Comparison of ENCODE assay signal across 12 mouse cellular contexts in the genomic region with DNA sequence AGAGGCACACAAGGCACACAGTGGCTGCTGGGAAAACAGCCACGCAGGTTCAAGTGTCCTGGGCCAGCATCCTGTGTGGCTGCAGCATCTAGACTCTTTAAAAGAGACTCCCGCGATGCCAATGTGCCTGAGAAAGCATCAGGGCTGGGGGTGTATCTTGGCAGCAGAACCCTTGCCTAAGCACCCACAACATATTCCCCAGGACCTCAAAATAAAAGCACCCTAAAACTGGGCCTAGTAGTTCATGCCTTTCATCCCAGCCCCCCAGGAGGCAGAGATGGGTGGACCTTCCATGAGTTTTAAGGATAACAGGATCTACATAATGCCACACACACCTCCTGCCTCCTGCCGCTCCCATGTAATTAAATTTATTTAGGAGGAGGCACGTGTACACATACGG. TPM values are rescaled to one million over a fixed set of nuclear protein-coding genes. Genes with fewer than 3 reads are reported as not detected.
DNase-seq lines count a peak whose midpoint lies in the region; ATAC-seq lines count a peak whose summit lies in the region.
"Had no signal": no experiment of that assay in that cellular context is flagged by ENCODE, and none has a peak within 500 bp of the region (broad histone marks: within the 10 kb centered on the region; RNA-seq: fewer than 3 reads in every experiment).

No protein-coding gene starts in this region.

- H3K4me1 ChIP-seq in limb, embryonic 12.5 days (replicated peaks): peaks cover 28% of the 10 kb centered on the region
- peaks cover 58% of the 10 kb centered on the region for H3K4me1 ChIP-seq in limb, embryonic 10.5 days

- peak; percentile 48 to 62 for DNase-seq in frontal cortex, postnatal 36 days (ENCODE audit: low spot score in 2 of 2)
- no peak for DNase-seq in frontal cortex, postnatal 14 days (ENCODE audit: low spot score in 2 of 2)
- no peak for DNase-seq in limb, embryonic 10.5 days (ENCODE audit: low spot score)
- peak; percentile 18 to 62 for DNase-seq in right cerebral cortex, postnatal 36 days (ENCODE audit: low spot score in 2 of 2)
- no peak for DNase-seq in right cerebral cortex, postnatal 14 days
- peak; percentile 60 for DNase-seq in telencephalon, adult 2 months (ENCODE audit: low read depth, low spot score)
- no peak for DNase-seq in cerebellum, adult 11 months
- DNase-seq: gastrocnemius, postnatal 10 days had no signal

- peak overlapping the region; percentile 89; the same call in 1 of the 2 replicates for H3K4me2 ChIP-seq in limb, embryonic 12.5 days

- H3K9me3 ChIP-seq in limb, embryonic 12.5 days: no peaks in the 10 kb centered on the region
- H3K9me3 ChIP-seq in limb, embryonic 10.5 days (replicated peaks): no peaks in the 10 kb centered on the region
- H3K9me3 ChIP-seq: hindbrain, embryonic 15.5 days; liver, embryonic 15.5 days; midbrain, embryonic 13.5 days had no signal

- H3K27me3 ChIP-seq in limb, embryonic 12.5 days: peaks cover 21% of the 10 kb centered on the region
- peaks cover 26% of the 10 kb centered on the region for H3K27me3 ChIP-seq in limb, embryonic 10.5 days (ENCODE audit: low read depth, poor library complexity, severe bottlenecking)

- H3K36me3 ChIP-seq in limb, embryonic 12.5 days: no peaks in the 10 kb centered on the region
- no peaks in the 10 kb centered on the region for H3K36me3 ChIP-seq in limb, embryonic 10.5 days
- H3K36me3 ChIP-seq: hindbrain, embryonic 15.5 days; midbrain, embryonic 13.5 days had no signal

- 0 out of 2 replicates have a peak overlapping the region, but pooled peaks have one; percentile 56 for H3K4me3 ChIP-seq in limb, embryonic 12.5 days (replicated peaks)
- H3K4me3 ChIP-seq in limb, embryonic 10.5 days: no peak overlapping the region

- 47% methylated on average over 6 of the region's 6 CpGs for WGBS in limb, embryonic 12.5 days
- 48% methylated on average over 6 of the region's 6 CpGs for WGBS in limb, embryonic 10.5 days

- no peak for ATAC-seq in limb, embryonic 12.5 days (ENCODE audit: insufficient number of reproducible peaks, insufficient read depth, low FRiP score, low TSS enrichment, low read depth)

- H3K27ac ChIP-seq in limb, embryonic 12.5 days: no peak overlapping the region
- no peak overlapping the region for H3K27ac ChIP-seq in limb, embryonic 10.5 days
- H3K27ac ChIP-seq: liver, embryonic 15.5 days; midbrain, embryonic 13.5 days had no signal

- no peak overlapping the region for H3K9ac ChIP-seq in limb, embryonic 12.5 days (replicated peaks)

RNA-seq across cellular contexts. Expression of a gene that starts 1.1 kb away (rescaled TPM):
- 93.9 and 104 TPM in 2 replicates for polyA plus RNA-seq in limb, embryonic 12.5 days (2016; fragmentation: Nextera tagmentation; extraction: Ambion mirVana)
- 130 and 157 TPM in 2 replicates for polyA plus RNA-seq in limb, embryonic 10.5 days (2016; fragmentation: Nextera tagmentation; extraction: Ambion mirVana)

RNA-seq across cellular contexts. Expression of a gene that starts 38.2 kb away (rescaled TPM):
- 174 and 184 TPM in 2 replicates for polyA plus RNA-seq in limb, embryonic 12.5 days (2016; fragmentation: Nextera tagmentation; extraction: Ambion mirVana)
- polyA plus RNA-seq in limb, embryonic 10.5 days (2016; fragmentation: Nextera tagmentation; extraction: Ambion mirVana): 159 and 160 TPM in 2 replicates

RNA-seq across cellular contexts. Expression of a gene that starts 40.3 kb away (rescaled TPM):
- polyA plus RNA-seq in limb, embryonic 12.5 days (2016; fragmentation: Nextera tagmentation; extraction: Ambion mirVana): 1.1 and 1.3 TPM in 2 replicates
- 1.9 and 2.6 TPM in 2 replicates for polyA plus RNA-seq in limb, embryonic 10.5 days (2016; fragmentation: Nextera tagmentation; extraction: Ambion mirVana)

RNA-seq across cellular contexts. Expression of a gene that starts 44.9 kb away (rescaled TPM):
- 39.0 and 44.0 TPM in 2 replicates for polyA plus RNA-seq in limb, embryonic 12.5 days (2016; fragmentation: Nextera tagmentation; extraction: Ambion mirVana)
- 54.1 and 57.2 TPM in 2 replicates for polyA plus RNA-seq in limb, embryonic 10.5 days (2016; fragmentation: Nextera tagmentation; extraction: Ambion mirVana)

Comparison
In these comparisons a context has a peak if more than half of its experiments do, and no peak if none do; other contexts are left out.
1. DNase-seq: peak in frontal cortex, postnatal 36 days (2 of 2), right cerebral cortex, postnatal 36 days (2 of 2) and telencephalon, adult 2 months (single experiment); none in frontal cortex, postnatal 14 days (0 of 2), limb, embryonic 10.5 days (single experiment), right cerebral cortex, postnatal 14 days (single experiment) and cerebellum, adult 11 months (single experiment).